Mouse (Mus musculus): ENCODE data around the gene Pigm. TPM values are rescaled to one million over a fixed set of nuclear protein-coding genes. Genes with fewer than 3 reads are reported as not detected.

The Pigm gene
- polyA plus RNA-seq, 1 experiment: 7.9 TPM

- no peak overlapping the region for H3K4me3 ChIP-seq (replicated peaks; ENCODE audit: insufficient read depth, low read depth, low read length)
- H3K4me1 ChIP-seq (ENCODE audit: control insufficient read depth, insufficient read depth, low read length): no peaks in the 10 kb centered on the region
- no peak overlapping the region for H3K27ac ChIP-seq (ENCODE audit: insufficient read depth, low read length)
- 70% methylated on average over 4 of the region's 4 CpGs for WGBS
- no peaks in the 10 kb centered on the region for H3K27me3 ChIP-seq (ENCODE audit: control insufficient read depth, insufficient read depth, low read length)
- no peak for TF ChIP-seq CTCF (IDR thresholded peaks at IDR 0.05; ENCODE audit: borderline replicate concordance, insufficient read depth, low read depth, low read length)
- TF ChIP-seq POLR2A (IDR thresholded peaks at IDR 0.05; ENCODE audit: borderline replicate concordance, insufficient read depth, low read length): no peak
- DNase-seq: no peak
These were observed 37.3 kb downstream of the Pigm start for GRCm38 (mm10) chr1:172413491-172414230.

- Histone ChIP-seq H3K27ac (ENCODE audit: insufficient read depth, low read length) (no peak overlapping the region), H3K4me1 (ENCODE audit: control insufficient read depth, insufficient read depth, low read length) (no peaks in the 10 kb centered on the region), H3K4me3 (replicated peaks; ENCODE audit: insufficient read depth, low read depth, low read length) (no peak overlapping the region), H3K27me3 (ENCODE audit: control insufficient read depth, insufficient read depth, low read length) (no peaks in the 10 kb centered on the region)
- no peak for TF ChIP-seq CTCF (IDR thresholded peaks at IDR 0.05; ENCODE audit: borderline replicate concordance, insufficient read depth, low read depth, low read length)
- no peak for TF ChIP-seq POLR2A (IDR thresholded peaks at IDR 0.05; ENCODE audit: borderline replicate concordance, insufficient read depth, low read length)
- WGBS: 82% methylated on average over 6 of the region's 6 CpGs
- no peak for DNase-seq
These were observed 37.9 kb downstream of the Pigm start for GRCm38 (mm10) chr1:172414231-172414585.

GRCm38 (mm10) chr1:172415061-172415460 is 38.7 kb downstream of the Pigm start:
- 64% methylated on average over 7 of the region's 7 CpGs for WGBS
- Histone ChIP-seq H3K4me1 (ENCODE audit: control insufficient read depth, insufficient read depth, low read length) (no peaks in the 10 kb centered on the region), H3K4me3 (replicated peaks; ENCODE audit: insufficient read depth, low read depth, low read length) (no peak overlapping the region), H3K27me3 (ENCODE audit: control insufficient read depth, insufficient read depth, low read length) (no peaks in the 10 kb centered on the region), H3K27ac (ENCODE audit: insufficient read depth, low read length) (no peak overlapping the region)
- TF ChIP-seq POLR2A (IDR thresholded peaks at IDR 0.05; ENCODE audit: borderline replicate concordance, insufficient read depth, low read length) (no peak), CTCF (IDR thresholded peaks at IDR 0.05; ENCODE audit: borderline replicate concordance, insufficient read depth, low read depth, low read length) (no peak)
- DNase-seq: no peak

- 29% methylated on average over 6 of the region's 6 CpGs for WGBS
- no peak overlapping the region for H3K4me3 ChIP-seq (replicated peaks; ENCODE audit: insufficient read depth, low read depth, low read length)
- H3K4me1 ChIP-seq (ENCODE audit: control insufficient read depth, insufficient read depth, low read length): no peaks in the 10 kb centered on the region
- no peak for DNase-seq
- TF ChIP-seq POLR2A (IDR thresholded peaks at IDR 0.05; ENCODE audit: borderline replicate concordance, insufficient read depth, low read length): no peak
- TF ChIP-seq CTCF (IDR thresholded peaks at IDR 0.05; ENCODE audit: borderline replicate concordance, insufficient read depth, low read depth, low read length): no peak
- H3K27me3 ChIP-seq (ENCODE audit: control insufficient read depth, insufficient read depth, low read length): no peaks in the 10 kb centered on the region; the same call in 1 of the 2 replicates
- H3K27ac ChIP-seq (ENCODE audit: insufficient read depth, low read length): no peak overlapping the region
These were observed 41.8 kb downstream of the Pigm start for GRCm38 (mm10) chr1:172418173-172418572.

- Histone ChIP-seq H3K27me3 (ENCODE audit: control insufficient read depth, insufficient read depth, low read length) (no peaks in the 10 kb centered on the region; the same call in 1 of the 2 replicates), H3K4me3 (replicated peaks; ENCODE audit: insufficient read depth, low read depth, low read length) (no peak overlapping the region), H3K4me1 (ENCODE audit: control insufficient read depth, insufficient read depth, low read length) (no peaks in the 10 kb centered on the region), H3K27ac (ENCODE audit: insufficient read depth, low read length) (no peak overlapping the region)
- no peak for DNase-seq
- TF ChIP-seq CTCF (IDR thresholded peaks at IDR 0.05; ENCODE audit: borderline replicate concordance, insufficient read depth, low read depth, low read length): no peak
- TF ChIP-seq POLR2A (IDR thresholded peaks at IDR 0.05; ENCODE audit: borderline replicate concordance, insufficient read depth, low read length): no peak
- WGBS: 66% methylated on average over 3 of the region's 3 CpGs
These were observed 42.3 kb downstream of the Pigm start for GRCm38 (mm10) chr1:172418642-172419041.

- Histone ChIP-seq H3K27ac (ENCODE audit: insufficient read depth, low read length) (no peak overlapping the region), H3K27me3 (ENCODE audit: control insufficient read depth, insufficient read depth, low read length) (no peaks in the 10 kb centered on the region; the same call in 1 of the 2 replicates), H3K4me1 (ENCODE audit: control insufficient read depth, insufficient read depth, low read length) (no peaks in the 10 kb centered on the region), H3K4me3 (replicated peaks; ENCODE audit: insufficient read depth, low read depth, low read length) (no peak overlapping the region)
- TF ChIP-seq CTCF (IDR thresholded peaks at IDR 0.05; ENCODE audit: borderline replicate concordance, insufficient read depth, low read depth, low read length): no peak
- no peak for TF ChIP-seq POLR2A (IDR thresholded peaks at IDR 0.05; ENCODE audit: borderline replicate concordance, insufficient read depth, low read length)
- DNase-seq: no peak
- WGBS: 86% methylated on average over 6 of the region's 6 CpGs
These were observed 43.8 kb downstream of the Pigm start for GRCm38 (mm10) chr1:172420181-172420580.

GRCm38 (mm10) chr1:172423393-172423792 is 47.0 kb downstream of the Pigm start:
- WGBS: 73% methylated on average over 1 of the region's 1 CpGs
- no peak for DNase-seq
- TF ChIP-seq POLR2A (IDR thresholded peaks at IDR 0.05; ENCODE audit: borderline replicate concordance, insufficient read depth, low read length): no peak
- TF ChIP-seq CTCF (IDR thresholded peaks at IDR 0.05; ENCODE audit: borderline replicate concordance, insufficient read depth, low read depth, low read length): no peak
- Histone ChIP-seq H3K4me1 (ENCODE audit: control insufficient read depth, insufficient read depth, low read length) (no peaks in the 10 kb centered on the region), H3K27ac (ENCODE audit: insufficient read depth, low read length) (no peak overlapping the region), H3K4me3 (replicated peaks; ENCODE audit: insufficient read depth, low read depth, low read length) (no peak overlapping the region), H3K27me3 (ENCODE audit: control insufficient read depth, insufficient read depth, low read length) (no peaks in the 10 kb centered on the region; the same call in 1 of the 2 replicates)

- Histone ChIP-seq H3K27me3 (ENCODE audit: control insufficient read depth, insufficient read depth, low read length) (no peaks in the 10 kb centered on the region), H3K4me3 (replicated peaks; ENCODE audit: insufficient read depth, low read depth, low read length) (no peak overlapping the region), H3K27ac (ENCODE audit: insufficient read depth, low read length) (no peak overlapping the region), H3K4me1 (ENCODE audit: control insufficient read depth, insufficient read depth, low read length) (no peaks in the 10 kb centered on the region)
- TF ChIP-seq POLR2A (IDR thresholded peaks at IDR 0.05; ENCODE audit: borderline replicate concordance, insufficient read depth, low read length) (no peak), CTCF (IDR thresholded peaks at IDR 0.05; ENCODE audit: borderline replicate concordance, insufficient read depth, low read depth, low read length) (no peak)
- WGBS: 78% methylated on average over 1 of the region's 1 CpGs
- no peak for DNase-seq
These were observed 50.1 kb downstream of the Pigm start for GRCm38 (mm10) chr1:172426419-172426818.

Measured in cerebellum, adult 2 months (tissue).